Mouse (Mus musculus) frontal cortex, adult (tissue): ENCODE data around the gene C2cd2l.
"Not testable (repeated sequence)": the region's sequence is repeated elsewhere in the genome, so short reads cannot be mapped to it uniquely, and the experiment has no call there.

Source experiments
- ATAC-seq: cut with Nextera tagmentation; 2 replicates; pipeline ENCODE4 v1.9.2; 2017; ENCODE audit warnings: mild to moderate bottlenecking, moderate library complexity, mixed read lengths; ENCODE audit not compliant: low TSS enrichment

C2cd2l gene

DNA sequence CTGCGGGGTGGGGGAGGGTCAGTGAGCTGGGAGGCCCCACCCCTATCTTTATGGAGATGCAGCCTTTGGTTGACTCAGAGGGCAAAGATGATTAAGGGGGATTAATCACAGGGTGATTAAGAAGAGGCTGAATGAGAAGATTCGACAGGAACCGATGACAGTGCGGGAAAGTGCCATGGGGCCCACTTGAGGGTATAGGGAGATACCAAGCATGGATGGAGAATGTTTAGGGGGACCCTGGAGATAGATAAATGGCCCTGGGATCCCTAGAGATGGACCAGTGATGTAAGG is 5.9 kb downstream of the C2cd2l start:
- no peak for ATAC-seq

DNA sequence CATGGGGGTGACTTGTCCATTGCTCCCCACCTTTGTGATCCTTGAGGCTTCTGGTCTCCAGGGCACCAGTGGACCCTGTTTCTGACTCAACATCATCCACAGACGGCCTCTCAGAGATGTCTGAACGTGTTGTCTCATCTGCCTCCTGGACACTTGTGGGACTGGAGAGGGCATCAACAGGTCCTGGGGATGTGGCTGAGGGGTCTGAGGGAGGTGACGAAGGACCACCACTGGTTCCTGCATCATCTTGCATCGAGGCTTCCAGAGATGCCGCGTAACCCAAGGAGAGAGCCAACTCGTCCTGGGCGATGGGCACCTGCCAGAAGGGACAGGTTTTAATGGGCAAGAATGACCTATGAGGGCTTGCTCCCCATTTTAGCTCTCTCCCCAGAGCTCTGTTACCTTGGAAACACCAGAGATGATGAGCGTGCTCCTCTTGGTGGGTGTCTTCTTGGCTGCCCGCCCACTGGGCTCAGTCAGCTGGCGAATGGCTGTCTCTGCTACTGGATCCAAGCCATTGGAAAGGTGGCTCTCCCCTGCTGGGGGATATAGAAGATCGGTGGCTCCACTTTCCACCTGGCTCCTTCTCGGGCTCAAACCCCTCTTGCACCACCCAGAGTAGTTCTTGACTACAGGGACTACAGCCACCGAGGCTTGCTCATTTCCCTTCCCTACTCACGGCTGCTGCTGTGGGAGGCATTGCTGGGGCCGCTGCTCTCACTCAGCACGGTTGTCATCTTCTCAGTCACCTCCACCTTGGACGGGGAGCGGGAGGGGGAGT is 6.4 kb downstream of the C2cd2l start:
- ATAC-seq: peak; percentile 81

GRCm38 (mm10) chr9:44311136-44312134 is 8.7 kb downstream of the C2cd2l start:
- no peak for ATAC-seq

DNA sequence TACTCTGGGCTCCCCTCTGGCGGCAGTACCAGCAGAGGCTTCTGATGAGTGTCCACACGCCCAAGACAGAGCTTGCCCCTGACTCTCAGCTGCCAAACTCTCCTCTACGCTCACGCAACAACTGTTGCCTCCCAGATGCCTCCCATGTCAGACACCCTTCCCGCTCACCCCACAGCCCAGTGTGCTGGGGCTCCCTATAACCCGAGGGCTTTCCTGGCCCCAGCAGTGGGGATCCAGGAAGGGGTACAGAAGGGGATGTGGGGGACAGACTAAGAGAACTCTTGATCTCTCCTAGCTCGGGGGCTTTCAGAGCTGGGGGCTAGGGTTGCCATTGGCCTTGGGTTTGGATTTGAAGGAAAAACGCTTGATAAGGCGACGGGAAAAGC is 9.3 kb downstream of the C2cd2l start:
- no peak for ATAC-seq

DNA sequence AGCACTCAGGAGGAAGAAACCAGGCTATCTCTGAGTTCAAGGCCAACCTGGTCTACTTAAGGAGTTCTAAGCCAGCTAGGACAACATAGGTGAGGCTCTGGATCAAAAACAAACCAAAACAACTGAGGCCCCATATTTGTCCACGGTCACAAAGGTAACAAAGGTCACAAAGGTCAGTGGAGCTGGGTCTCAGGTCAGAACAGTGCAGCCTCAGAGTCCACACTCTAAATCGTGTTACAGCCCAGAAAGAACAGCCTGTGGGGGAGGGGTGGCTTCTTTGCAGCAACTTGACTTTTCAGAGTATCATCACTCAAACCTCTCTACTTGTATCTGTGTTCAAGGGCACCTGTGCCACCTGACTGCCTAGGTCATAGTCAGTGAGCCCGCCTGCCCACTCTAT is 10.3 kb downstream of the C2cd2l start:
- ATAC-seq: no peak

- no peak for ATAC-seq
These were observed 12.8 kb downstream of the C2cd2l start for GRCm38 (mm10) chr9:44307248-44307647.

GRCm38 (mm10) chr9:44306532-44306931 is 13.6 kb downstream of the C2cd2l start:
- ATAC-seq: no peak

GRCm38 (mm10) chr9:44305466-44306079 is 14.5 kb downstream of the C2cd2l start, which contains the start of gene Hinfp:
TSS of gene Hinfp (minus strand) at chr9:44305671.
- ATAC-seq: peak; percentile 98

DNA sequence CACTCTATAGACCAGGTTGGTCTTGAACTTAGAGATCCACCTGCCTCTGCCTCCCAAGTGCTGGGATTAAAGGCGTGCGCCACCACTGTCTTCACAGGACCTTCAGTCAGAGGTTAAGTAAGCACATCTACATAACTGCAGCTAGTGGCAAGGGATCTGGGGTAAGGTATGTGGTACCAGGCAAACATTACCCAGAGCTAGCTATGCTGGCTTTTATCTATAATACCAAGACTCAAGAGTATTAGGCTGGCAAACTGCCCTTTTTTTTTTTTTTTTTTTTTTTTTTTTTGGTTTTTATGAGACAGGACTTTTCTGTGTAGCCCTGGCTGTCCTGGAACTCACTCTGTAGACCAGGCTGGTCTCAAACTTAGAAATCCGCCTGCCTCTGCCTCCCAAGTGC is 20.1 kb downstream of the C2cd2l start:
- not testable (repeated sequence) for ATAC-seq

DNA sequence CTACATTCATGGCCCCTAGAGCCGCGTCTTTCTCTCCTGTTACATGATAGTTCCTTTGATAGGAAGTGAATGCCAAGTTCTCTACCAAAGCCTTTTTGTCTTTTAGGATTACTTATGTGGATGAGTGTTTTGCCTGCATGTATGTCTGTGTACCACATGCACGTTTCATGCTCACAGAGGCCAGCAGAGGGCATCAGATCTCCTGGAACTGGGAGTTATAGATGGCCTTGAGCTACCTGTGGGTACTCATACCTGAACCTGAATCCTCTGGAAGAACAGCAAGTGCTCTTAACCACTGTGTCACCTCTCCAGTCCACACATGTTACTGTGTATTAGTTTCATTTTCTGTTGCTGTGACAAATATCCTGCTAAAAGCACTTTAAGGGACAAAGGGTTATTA is 27.6 kb downstream of the C2cd2l start:
- no peak for ATAC-seq

GRCm38 (mm10) chr9:44288959-44289291 is 31.2 kb downstream of the C2cd2l start:
- no peak for ATAC-seq

DNA sequence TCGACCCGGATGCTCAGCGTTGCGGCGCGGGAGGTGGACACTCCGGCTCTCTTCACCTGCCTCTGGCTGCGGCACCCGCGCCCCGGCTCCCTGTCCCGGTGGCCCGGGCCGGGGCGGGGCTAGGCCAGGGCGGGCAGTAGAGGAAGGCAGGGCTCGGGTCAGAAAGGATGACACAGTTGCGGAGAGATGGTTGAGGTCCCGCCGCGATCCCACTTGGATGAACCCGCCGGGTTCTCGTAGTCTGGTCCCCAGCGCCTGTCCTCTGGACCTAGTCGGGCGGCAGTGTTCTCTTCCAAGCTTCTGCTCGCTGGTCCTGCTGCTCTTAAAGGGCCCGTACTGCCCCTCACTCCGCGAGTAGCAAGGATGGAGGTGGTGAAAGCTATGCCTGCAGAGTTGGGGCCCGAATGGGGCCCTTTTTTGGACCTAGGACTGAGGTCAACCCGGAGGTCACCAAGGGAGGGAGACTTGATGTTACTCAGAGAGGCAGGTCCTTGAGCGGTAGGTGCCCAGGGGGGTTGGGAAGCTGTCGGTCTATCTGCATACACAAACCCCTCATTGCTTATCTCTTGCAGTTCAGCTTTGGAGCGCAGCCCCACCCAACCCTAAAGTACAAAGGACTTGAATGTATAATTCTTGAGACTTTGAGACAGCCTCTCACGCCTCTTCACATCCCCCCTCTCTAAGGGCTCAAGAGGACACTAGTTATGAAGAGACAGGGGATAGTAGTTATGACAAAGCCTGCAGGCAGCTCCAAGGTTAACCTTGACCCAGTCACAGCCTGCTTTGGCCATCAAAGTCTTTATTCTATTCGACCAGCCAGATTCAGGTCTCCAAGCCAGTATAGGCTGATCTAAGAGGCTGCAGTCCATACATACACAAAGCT is 31.8 kb downstream of the C2cd2l start, which contains the start of gene Abcg4:
Gene Abcg4 (minus strand): TSS at position 540 of the 883 bp plus-strand sequence.
- ATAC-seq: peak; percentile 67

DNA sequence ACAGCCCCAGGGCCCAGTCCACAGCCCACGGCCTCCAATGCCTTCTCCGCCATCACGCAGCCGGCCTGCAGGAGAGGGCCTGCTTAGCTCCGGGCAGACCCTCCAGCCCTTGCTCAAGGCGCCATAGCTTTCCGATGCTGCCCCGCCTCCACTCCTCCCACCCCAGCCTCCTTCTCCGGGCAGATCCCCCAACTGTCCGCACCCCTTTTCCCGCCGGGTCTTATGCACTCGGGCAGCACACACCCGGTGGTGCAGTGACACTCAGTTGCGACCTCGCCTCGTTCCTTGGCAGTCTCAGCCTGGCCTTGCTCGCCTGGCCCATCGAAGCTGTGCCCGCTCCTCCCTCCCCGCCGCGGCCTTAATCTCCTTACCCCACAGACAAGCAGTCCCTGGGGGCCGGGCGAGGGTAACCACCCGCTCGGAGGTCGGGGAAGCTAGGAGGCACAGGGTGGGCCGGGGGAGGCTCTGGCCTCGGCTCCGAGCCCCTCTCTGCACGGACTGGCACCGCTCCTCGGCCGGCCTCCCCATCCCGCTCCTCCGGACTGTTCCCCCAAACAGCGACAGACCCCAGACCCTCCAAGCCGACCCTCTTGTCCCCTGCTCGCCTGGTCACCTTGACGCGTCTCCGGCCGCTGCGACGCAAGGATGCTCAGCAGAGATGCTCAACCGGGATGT is 32.5 kb downstream of the C2cd2l start:
- peak; percentile 38; the same call in 1 of the 2 replicates for ATAC-seq

DNA sequence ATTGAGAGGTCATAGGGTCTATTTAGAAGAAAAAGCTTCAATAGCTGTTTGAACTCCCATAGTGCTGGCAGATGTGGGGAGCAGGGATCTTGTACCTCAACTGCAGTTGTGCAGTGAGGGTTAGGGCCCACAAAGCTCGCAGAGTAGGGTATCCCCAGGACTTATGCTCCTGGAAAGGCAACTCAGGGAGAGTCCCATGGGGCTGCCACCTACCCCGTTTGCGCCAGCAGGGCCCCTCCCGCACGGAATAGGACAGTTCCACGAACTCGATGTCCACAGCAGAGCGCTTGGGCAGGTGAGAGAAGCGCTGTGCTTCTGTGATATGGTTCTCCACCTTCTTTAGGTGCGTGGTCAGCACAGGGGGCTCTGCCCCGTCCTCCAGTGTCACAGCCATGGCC is 33.1 kb downstream of the C2cd2l start:
- ATAC-seq: 0 out of 2 replicates have a peak, but pooled peaks have one; percentile 18

GRCm38 (mm10) chr9:44286256-44286850 is 33.7 kb downstream of the C2cd2l start:
- ATAC-seq: no peak

DNA sequence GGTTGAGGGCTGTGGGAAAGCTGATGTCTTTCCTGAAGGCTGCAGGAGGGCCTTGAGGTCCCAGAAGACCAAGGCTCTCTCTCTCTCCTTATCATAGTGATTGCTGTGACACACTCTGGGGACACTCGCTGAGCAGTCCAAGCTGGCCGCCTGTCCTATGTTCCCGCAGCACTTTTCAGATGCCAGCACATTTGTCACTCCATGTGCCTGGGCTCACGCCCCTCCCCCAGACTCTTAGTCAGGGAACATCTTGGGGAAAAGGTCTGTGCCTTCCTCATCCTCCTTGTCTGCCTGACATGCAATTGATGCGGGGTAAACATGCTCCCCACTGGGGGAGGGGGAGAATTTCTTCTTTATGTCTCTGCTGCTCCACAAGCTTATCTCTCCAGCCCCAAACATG is 36.9 kb downstream of the C2cd2l start:
- no peak for ATAC-seq

DNA sequence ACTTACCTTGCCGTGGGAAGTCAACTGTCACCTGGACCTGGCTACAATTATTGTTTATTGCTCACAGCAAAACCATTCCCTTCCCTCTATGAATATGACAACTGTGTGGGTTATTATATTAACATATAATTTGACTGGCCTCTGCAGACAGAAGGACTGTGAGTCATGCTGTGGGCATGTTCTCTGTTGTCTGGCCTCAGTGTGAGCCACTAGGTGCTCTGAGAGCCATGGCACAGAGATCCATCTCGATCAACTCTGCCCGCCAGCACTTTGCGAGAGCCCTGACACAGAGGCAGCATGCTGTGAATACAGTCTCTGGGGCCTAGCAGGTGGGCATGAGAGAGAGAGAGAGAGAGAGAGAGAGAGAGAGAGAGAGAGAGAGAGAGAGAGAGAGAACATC is 50.1 kb downstream of the C2cd2l start:
- no peak for ATAC-seq

DNA sequence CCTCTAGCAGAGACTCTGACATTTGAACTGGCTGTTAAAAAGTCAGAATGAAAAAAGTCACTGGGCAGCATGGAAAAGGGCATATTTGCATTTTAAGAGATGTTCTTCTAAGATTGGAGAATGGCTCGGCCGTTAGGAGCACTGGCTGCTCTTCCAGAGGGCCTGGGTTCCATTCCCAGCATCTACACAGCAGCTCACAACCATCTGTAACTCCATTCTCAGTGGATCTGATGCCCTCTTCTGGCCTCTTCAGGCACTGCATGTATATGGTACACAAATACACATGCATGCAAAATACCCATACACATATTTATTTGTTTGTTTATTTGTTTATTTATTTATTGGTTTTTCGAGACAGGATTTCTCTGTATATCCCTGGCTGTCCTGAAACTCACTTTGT is 51.0 kb downstream of the C2cd2l start:
- ATAC-seq: no peak

- ATAC-seq: no peak
These were observed 51.7 kb downstream of the C2cd2l start, which contains the start of gene Nlrx1 for GRCm38 (mm10) chr9:44268432-44268831. TSS of gene Nlrx1 (minus strand) at chr9:44268599.

DNA sequence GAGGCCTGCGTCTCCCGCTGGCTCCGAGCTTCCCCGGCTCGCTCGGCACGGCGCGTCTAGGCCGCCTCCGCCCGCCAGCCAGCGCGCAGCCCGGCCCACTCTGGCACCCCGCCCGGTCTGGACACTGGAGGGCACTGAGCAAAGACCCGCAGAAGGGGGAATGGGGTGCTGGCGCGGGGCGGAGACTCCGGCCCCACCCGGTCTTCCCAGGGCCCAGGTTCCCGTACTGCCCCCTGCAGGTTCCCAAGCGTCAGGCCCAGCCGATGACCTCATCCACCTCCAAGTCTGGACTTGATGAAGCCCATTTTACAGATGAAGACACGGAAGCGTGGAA is 52.1 kb downstream of the C2cd2l start:
- ATAC-seq: peak; percentile 50
